Mouse (Mus musculus) kidney, adult 2 months (tissue): ENCODE measurements around the gene Cubn.

ENCODE experiments used
- CTCF ChIP-seq: fragments of 200-500 bp; conservative IDR thresholded peaks from 2 replicates; pipeline ENCODE4 v1.5.1; 2011; ENCODE audit warnings: low read depth, mild to moderate bottlenecking, control low read depth, low read length, moderate library complexity, mixed read lengths; ENCODE audit not compliant: insufficient read depth, insufficient read length
- POLR2A ChIP-seq: fragments of 200-500 bp; IDR thresholded peaks from one replicate; pipeline ENCODE4 v1.6.1; 2011; ENCODE audit warnings: low read depth, low read length, control low read depth

- no peak for TF ChIP-seq CTCF
- TF ChIP-seq POLR2A, result no peak
Measured at GRCm38 (mm10) chr2:13410660-13411059, 81.0 kb downstream of the Cubn start.
